Mouse (Mus musculus) lung, postnatal 0 days (tissue): Measurements from ENCODE around the gene Rbfox1.

ENCODE experiments used
- CTCF ChIP-seq: IDR thresholded peaks from 2 replicates; pipeline ENCODE4 v1.5.1; 2016; ENCODE audit warnings: antibody characterized with exemption, mild to moderate bottlenecking
- EP300 ChIP-seq: IDR thresholded peaks from 2 replicates; pipeline ENCODE4 v1.6.1; 2016; ENCODE audit warnings: antibody characterized with exemption, mild to moderate bottlenecking, control low read depth

DNA sequence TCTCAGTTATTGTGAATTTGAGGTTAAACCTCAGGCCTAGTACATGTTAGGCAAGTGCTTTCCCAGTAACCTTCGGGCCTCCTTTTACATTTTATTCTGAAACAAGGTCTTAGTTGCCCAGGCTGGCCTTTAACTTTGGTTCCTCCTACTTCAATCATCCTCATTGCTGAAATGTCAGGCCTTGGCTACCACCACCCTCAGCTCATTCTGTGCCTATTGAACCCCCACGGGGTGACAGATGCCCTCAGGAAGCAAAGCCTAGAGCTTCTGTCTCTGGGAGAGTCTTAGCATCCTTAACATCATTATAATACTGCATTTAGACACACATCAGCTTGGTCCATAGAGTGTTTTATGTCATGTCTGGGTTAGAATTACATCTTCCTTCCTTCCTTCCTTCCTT is 1162.3 kb downstream of the Rbfox1 start:
- no peak for TF ChIP-seq CTCF
- TF ChIP-seq EP300 = no peak
